21 mouse cellular contexts compared by ENCODE assay signal in genomic region chr19:21769796-21770195, GRCm38 (mm10).
"Had no signal": no experiment of that assay in that cellular context is flagged by ENCODE, and none has a peak within 500 bp of the region (broad histone marks: within the 10 kb centered on the region; RNA-seq: fewer than 3 reads in every experiment).

No protein-coding gene starts in this region.

- H3K9ac ChIP-seq: kidney, embryonic 15.5 days; limb, embryonic 12.5 days; liver, embryonic 12.5 days; liver, embryonic 15.5 days; midbrain, embryonic 12.5 days; neural tube, embryonic 13.5 days; stomach, embryonic 15.5 days had no signal

- H3K4me2 ChIP-seq: kidney, embryonic 15.5 days; limb, embryonic 12.5 days; liver, embryonic 12.5 days; liver, embryonic 15.5 days; midbrain, embryonic 12.5 days; neural tube, embryonic 13.5 days; stomach, embryonic 15.5 days had no signal

- ATAC-seq: liver, embryonic 12.5 days; midbrain, embryonic 16.5 days had no signal

- H3K9me3 ChIP-seq: kidney, embryonic 15.5 days; limb, embryonic 12.5 days; liver, embryonic 12.5 days; liver, embryonic 15.5 days; midbrain, embryonic 12.5 days; neural tube, embryonic 13.5 days; stomach, embryonic 15.5 days had no signal

- H3K27ac ChIP-seq: kidney, embryonic 15.5 days; left cerebral cortex, adult 2 months; limb, embryonic 12.5 days; liver, embryonic 12.5 days; liver, embryonic 15.5 days; macrophage; midbrain, embryonic 12.5 days; neural tube, embryonic 13.5 days; stomach, embryonic 15.5 days had no signal

- H3K36me3 ChIP-seq: kidney, embryonic 15.5 days; limb, embryonic 12.5 days; liver, embryonic 12.5 days; liver, embryonic 15.5 days; midbrain, embryonic 12.5 days; neural tube, embryonic 13.5 days; stomach, embryonic 15.5 days had no signal

- H3K27me3 ChIP-seq: kidney, embryonic 15.5 days; limb, embryonic 12.5 days; liver, embryonic 12.5 days; liver, embryonic 15.5 days; midbrain, embryonic 12.5 days; neural tube, embryonic 13.5 days; stomach, embryonic 15.5 days had no signal

- H3K4me3 ChIP-seq: kidney, embryonic 15.5 days; left cerebral cortex, adult 2 months; limb, embryonic 12.5 days; liver, embryonic 12.5 days; liver, embryonic 15.5 days; midbrain, embryonic 12.5 days; myocyte; neural tube, embryonic 13.5 days; stomach, embryonic 15.5 days had no signal

- DNase-seq: kidney, adult 2 months; kidney, postnatal 10 days; kidney, postnatal 36 days; layer of hippocampus, postnatal 36 days; liver; lung, adult 18-20 months; retina, postnatal 1 day; right cerebral cortex, postnatal 25 days; spleen, adult 18-20 months; thymus, postnatal 25 days had no signal

- H3K4me1 ChIP-seq: kidney, embryonic 15.5 days; limb, embryonic 12.5 days; liver, embryonic 12.5 days; liver, embryonic 15.5 days; midbrain, embryonic 12.5 days; neural tube, embryonic 13.5 days; stomach, embryonic 15.5 days had no signal
